Comparison of ENCODE assay signal across 27 mouse cellular contexts in the genomic region with DNA sequence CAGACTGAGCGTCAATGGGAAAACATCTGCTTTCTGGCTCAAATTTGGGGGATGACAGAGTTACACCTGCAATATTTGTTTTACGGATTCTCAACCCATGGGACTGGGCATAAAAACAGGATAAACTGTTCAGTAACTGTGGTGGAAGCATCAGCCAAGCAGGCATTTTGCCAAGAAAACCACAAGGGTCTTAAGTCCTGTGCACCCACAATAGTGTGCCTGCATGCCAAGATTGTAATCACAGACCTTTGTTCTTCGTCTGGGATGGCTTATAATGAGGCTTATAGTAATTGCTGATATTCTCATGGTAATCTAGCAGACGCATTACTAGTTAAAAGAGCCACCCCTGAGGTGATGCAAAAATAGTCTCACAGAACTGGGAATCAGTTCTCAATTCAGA. TPM values are rescaled to one million over a fixed set of nuclear protein-coding genes. Genes with fewer than 3 reads are reported as not detected.
DNase-seq lines count a peak whose midpoint lies in the region; ATAC-seq and TF ChIP-seq lines count a peak whose summit lies in the region.
"Had no signal": no experiment of that assay in that cellular context is flagged by ENCODE, and none has a peak within 500 bp of the region (broad histone marks: within the 10 kb centered on the region; RNA-seq: fewer than 3 reads in every experiment).

No protein-coding gene starts in this region.

- no peak overlapping the region for H3K4me3 ChIP-seq in forebrain, embryonic 13.5 days
- H3K4me3 ChIP-seq in forebrain, embryonic 10.5 days, result no peak overlapping the region
- H3K4me3 ChIP-seq in midbrain, embryonic 13.5 days (replicated peaks), result no peak overlapping the region
- H3K4me3 ChIP-seq in midbrain, embryonic 10.5 days, result no peak overlapping the region
- H3K4me3 ChIP-seq in midbrain, embryonic 15.5 days, result no peak overlapping the region
- H3K4me3 ChIP-seq: gastrocnemius, adult 2 months; heart, embryonic 15.5 days; left cerebral cortex, adult 2 months; limb, embryonic 15.5 days had no signal

- no peaks in the 10 kb centered on the region for H3K36me3 ChIP-seq in forebrain, embryonic 13.5 days (ENCODE audit: poor library complexity, severe bottlenecking)
- H3K36me3 ChIP-seq in forebrain, embryonic 10.5 days (replicated peaks), result no peaks in the 10 kb centered on the region
- H3K36me3 ChIP-seq in midbrain, embryonic 13.5 days, result no peaks in the 10 kb centered on the region
- H3K36me3 ChIP-seq in midbrain, embryonic 10.5 days, result no peaks in the 10 kb centered on the region
- no peaks in the 10 kb centered on the region for H3K36me3 ChIP-seq in midbrain, embryonic 15.5 days (replicated peaks)
- H3K36me3 ChIP-seq: G1E; heart, embryonic 15.5 days; limb, embryonic 15.5 days had no signal

- H3K27me3 ChIP-seq in forebrain, embryonic 13.5 days, result no peaks in the 10 kb centered on the region
- no peaks in the 10 kb centered on the region for H3K27me3 ChIP-seq in forebrain, embryonic 10.5 days (ENCODE audit: poor library complexity, severe bottlenecking)
- H3K27me3 ChIP-seq in midbrain, embryonic 13.5 days, result no peaks in the 10 kb centered on the region
- no peaks in the 10 kb centered on the region for H3K27me3 ChIP-seq in midbrain, embryonic 10.5 days (ENCODE audit: low read depth, poor library complexity, severe bottlenecking)
- no peaks in the 10 kb centered on the region for H3K27me3 ChIP-seq in midbrain, embryonic 15.5 days (replicated peaks)
- H3K27me3 ChIP-seq: CH12.LX; heart, embryonic 15.5 days; limb, embryonic 15.5 days had no signal

- peak; percentile 84 for ATAC-seq in forebrain, embryonic 13.5 days
- ATAC-seq in midbrain, embryonic 13.5 days, result peak; percentile 53; the same call in 1 of the 2 replicates
- ATAC-seq in midbrain, embryonic 15.5 days (replicated peaks), result peak; percentile 30; the same call in 1 of the 2 replicates
- no peak for ATAC-seq in CD4-positive, CD25-positive, alpha-beta regulatory T cell, adult 4 months
- ATAC-seq: activated CD4-positive, CD25-positive, alpha-beta regulatory T cell, adult 4 months had no signal

- H3K9ac ChIP-seq in forebrain, embryonic 13.5 days, result no peak overlapping the region
- H3K9ac ChIP-seq in midbrain, embryonic 13.5 days (replicated peaks), result no peak overlapping the region
- H3K9ac ChIP-seq in midbrain, embryonic 15.5 days, result no peak overlapping the region
- H3K9ac ChIP-seq: heart, embryonic 15.5 days; limb, embryonic 15.5 days; liver, embryonic 14.5 days; lung, embryonic 14.5 days had no signal

- TF ChIP-seq POLR2A in brain, embryonic 14.5 days (IDR thresholded peaks at IDR 0.05; ENCODE audit: borderline replicate concordance, extremely low read depth, insufficient read depth, insufficient read length, poor library complexity, severe bottlenecking), result no peak

- no peaks in the 10 kb centered on the region for H3K9me3 ChIP-seq in forebrain, embryonic 13.5 days (replicated peaks)
- no peaks in the 10 kb centered on the region for H3K9me3 ChIP-seq in forebrain, embryonic 10.5 days
- H3K9me3 ChIP-seq in midbrain, embryonic 13.5 days, result no peaks in the 10 kb centered on the region
- no peaks in the 10 kb centered on the region for H3K9me3 ChIP-seq in midbrain, embryonic 10.5 days (replicated peaks)
- H3K9me3 ChIP-seq in midbrain, embryonic 15.5 days, result no peaks in the 10 kb centered on the region
- H3K9me3 ChIP-seq: G1E; heart, embryonic 15.5 days; limb, embryonic 15.5 days had no signal

- no peak for TF ChIP-seq CTCF in brain, embryonic 14.5 days (IDR thresholded peaks at IDR 0.05; ENCODE audit: borderline replicate concordance, extremely low read depth, insufficient read depth, insufficient read length)

- H3K4me1 ChIP-seq in forebrain, embryonic 13.5 days, result peaks cover 16% of the 10 kb centered on the region
- H3K4me1 ChIP-seq in forebrain, embryonic 10.5 days, result peaks cover 6% of the 10 kb centered on the region; the same call in 1 of the 2 replicates
- 0 out of 2 replicates have a peak, but pooled peaks cover 8% of the 10 kb centered on the region for H3K4me1 ChIP-seq in midbrain, embryonic 13.5 days (replicated peaks)
- H3K4me1 ChIP-seq in midbrain, embryonic 10.5 days, result no peaks in the 10 kb centered on the region
- H3K4me1 ChIP-seq in midbrain, embryonic 15.5 days, result peaks cover 8% of the 10 kb centered on the region; the same call in 1 of the 2 replicates
- H3K4me1 ChIP-seq: heart, embryonic 15.5 days; limb, embryonic 15.5 days had no signal

- H3K27ac ChIP-seq in forebrain, embryonic 13.5 days, result 0 out of 2 replicates have a peak overlapping the region, but pooled peaks have one; percentile 46
- H3K27ac ChIP-seq in forebrain, embryonic 10.5 days, result no peak overlapping the region
- H3K27ac ChIP-seq in midbrain, embryonic 13.5 days, result no peak overlapping the region
- no peak overlapping the region for H3K27ac ChIP-seq in midbrain, embryonic 10.5 days (replicated peaks)
- no peak overlapping the region for H3K27ac ChIP-seq in midbrain, embryonic 15.5 days
- H3K27ac ChIP-seq: gastrocnemius, adult 2 months; heart, embryonic 15.5 days; left cerebral cortex, adult 2 months; limb, embryonic 15.5 days; liver, embryonic 14.5 days had no signal

- H3K4me2 ChIP-seq in forebrain, embryonic 13.5 days, result 0 out of 2 replicates have a peak overlapping the region, but pooled peaks have one; percentile 17
- H3K4me2 ChIP-seq in midbrain, embryonic 13.5 days (replicated peaks), result no peak overlapping the region
- H3K4me2 ChIP-seq in midbrain, embryonic 15.5 days, result no peak overlapping the region
- H3K4me2 ChIP-seq: heart, embryonic 15.5 days; limb, embryonic 15.5 days; lung, embryonic 14.5 days had no signal

- no peak for DNase-seq in forebrain, embryonic 10.5 days (ENCODE audit: extremely low spot score, low spot score)
- no peak for DNase-seq in midbrain, embryonic 10.5 days (ENCODE audit: low spot score)
- peak; percentile 84 for DNase-seq in brain, embryonic 14.5 days (ENCODE audit: low read depth)
- DNase-seq in right cerebral cortex, postnatal 10 days (ENCODE audit: low spot score in 2 of 2), result no peak
- DNase-seq: adrenal gland, adult 8-10 months; cerebellum, adult 18-20 months; gastrocnemius, adult 2 months; heart, postnatal 4 days; kidney, adult 8-10 months; kidney, postnatal 10 days; right cerebral cortex, postnatal 4 days; thymus, adult 18-20 months; thymus, postnatal 4 days had no signal

- 30% methylated on average over 4 of the region's 4 CpGs for WGBS in forebrain, embryonic 13.5 days
- 75% methylated on average over 4 of the region's 4 CpGs for WGBS in forebrain, embryonic 10.5 days
- 59% methylated on average over 4 of the region's 4 CpGs for WGBS in midbrain, embryonic 13.5 days
- WGBS in midbrain, embryonic 10.5 days, result 75% methylated on average over 4 of the region's 4 CpGs
- WGBS in midbrain, embryonic 15.5 days, result 42% methylated on average over 4 of the region's 4 CpGs

RNA-seq across cellular contexts. Expression of a gene that starts 41.2 kb away (rescaled TPM):
- polyA plus RNA-seq in forebrain, embryonic 13.5 days (2015; fragmentation: Nextera tagmentation; extraction: Ambion mirVana), result 2.0 and 2.6 TPM in 2 replicates
- polyA plus RNA-seq in forebrain, embryonic 10.5 days (2016; fragmentation: Nextera tagmentation; extraction: Ambion mirVana), result 0.18 and 0.38 TPM in 2 replicates
- 0.28 and 0.73 TPM in 2 replicates for polyA plus RNA-seq in midbrain, embryonic 13.5 days (2015; fragmentation: Nextera tagmentation; extraction: Ambion mirVana)
- polyA plus RNA-seq in midbrain, embryonic 10.5 days (2016; fragmentation: Nextera tagmentation; extraction: Ambion mirVana), result 0.11 TPM in 1 of 2 replicates, not detected in the other
- 1.4 and 1.5 TPM in 2 replicates for polyA plus RNA-seq in brain, embryonic 14.5 days (2012; rRNA removed)
- polyA plus RNA-seq in midbrain, embryonic 15.5 days (2015; fragmentation: Nextera tagmentation; extraction: Ambion mirVana), result 0.89 and 1.7 TPM in 2 replicates
- polyA plus RNA-seq in CD4-positive, CD25-positive, alpha-beta regulatory T cell, adult 4 months (2017; shearing (Covaris generic)), result not detected
- polyA plus RNA-seq: activated CD4-positive, CD25-positive, alpha-beta regulatory T cell, adult 4 months; G1E; intestine, embryonic 14.5 days; liver, embryonic 14.5 days; stomach, embryonic 16.5 days had no signal
